Mouse (Mus musculus) megakaryocyte, adult 5-6 weeks (primary cell): Measurements from ENCODE around the gene Whrn. TPM values are rescaled to one million over a fixed set of nuclear protein-coding genes. Genes with fewer than 3 reads are reported as not detected.

Experiments
- ATAC-seq: 2 replicates; pipeline ENCODE4 v1.8.0; 2016; ENCODE audit warnings: mild to moderate bottlenecking, inconsistent platforms; ENCODE audit not compliant: poor library complexity, severe bottlenecking
- total RNA-seq, 2 experiments: library from RNA; stranded (forward) in 1 of 2; stranded (reverse) in 1 of 2; fragments of 153-499, 151-499 nt in 1 of 2; fragments of 221-1000, 200-1000 nt in 1 of 2; gene quantifications; 2 replicates each; pipeline versions ENCODE4 v1.2.3 to v1.2.4; 2015 to 2017

Gene Whrn
- total RNA-seq, 2 experiments from 2014 or later, result 0.07 to 0.45 TPM

- no peak for ATAC-seq
These were observed 110.5 kb downstream of the Whrn start for GRCm38 (mm10) chr4:63385253-63385652.

GRCm38 (mm10) chr4:63384262-63384661 lies 111.5 kb downstream of the Whrn start:
- no peak for ATAC-seq

GRCm38 (mm10) chr4:63383474-63383873 lies 112.3 kb downstream of the Whrn start:
- ATAC-seq, result no peak

GRCm38 (mm10) chr4:63382676-63383369 lies 113.0 kb downstream of the Whrn start:
- ATAC-seq, result no peak

- no peak for ATAC-seq
These were observed 118.3 kb downstream of the Whrn start for GRCm38 (mm10) chr4:63377483-63377882.

- no peak for ATAC-seq
These were observed 120.4 kb downstream of the Whrn start for GRCm38 (mm10) chr4:63375367-63375766.

- peak; percentile 74 for ATAC-seq
These were observed 121.5 kb downstream of the Whrn start for GRCm38 (mm10) chr4:63374331-63374730.

- no peak for ATAC-seq
These were observed 122.4 kb downstream of the Whrn start for GRCm38 (mm10) chr4:63373404-63373803.

- ATAC-seq, result peak; percentile 51
These were observed 123.9 kb downstream of the Whrn start for GRCm38 (mm10) chr4:63371890-63372289.

- no peak for ATAC-seq
These were observed 124.9 kb downstream of the Whrn start for GRCm38 (mm10) chr4:63370897-63371296.

GRCm38 (mm10) chr4:63368577-63368976 lies 127.2 kb downstream of the Whrn start:
- peak; percentile 80 for ATAC-seq

Other genes starting within 250 kb of the Whrn start
- 18.3 and 25.9 TPM in 2 replicates for gene Orm1, start 151.4 kb downstream of the Whrn start, total RNA-seq (2015)
- 28.3 and 30.2 TPM in 2 replicates for gene Orm1, start 151.4 kb downstream of the Whrn start, total RNA-seq (2017)
- not detected in 2 replicates for gene Orm3, start 139.8 kb downstream of the Whrn start, total RNA-seq (2015)
- not detected in 2 replicates for gene Orm3, start 139.8 kb downstream of the Whrn start, total RNA-seq (2017)
- gene Orm2, start 133.5 kb downstream of the Whrn start, total RNA-seq (2015), result not detected in 2 replicates
- gene Orm2, start 133.5 kb downstream of the Whrn start, total RNA-seq (2017), result not detected in 2 replicates
- 84.6 and 91.2 TPM in 2 replicates for gene Akna, start 92.6 kb downstream of the Whrn start, total RNA-seq (2015)
- 43.5 and 56.7 TPM in 2 replicates for gene Akna, start 92.6 kb downstream of the Whrn start, total RNA-seq (2017)
- gene Atp6v1g1, start 48.8 kb upstream of the Whrn start, total RNA-seq (2015), result 197 and 229 TPM in 2 replicates
- 111 and 159 TPM in 2 replicates for gene Atp6v1g1, start 48.8 kb upstream of the Whrn start, total RNA-seq (2017)
- gene Tmem268, start 62.8 kb upstream of the Whrn start, total RNA-seq (2015), result 22.4 and 24.3 TPM in 2 replicates
- 43.5 and 58.0 TPM in 2 replicates for gene Tmem268, start 62.8 kb upstream of the Whrn start, total RNA-seq (2017)
- gene Gm11213, start 109.3 kb upstream of the Whrn start, total RNA-seq (2015), result not detected in 2 replicates
- gene Gm11213, start 109.3 kb upstream of the Whrn start, total RNA-seq (2017), result not detected in 2 replicates
- not detected in 2 replicates for gene Tex48, start 126.4 kb upstream of the Whrn start, total RNA-seq (2015)
- gene Tex48, start 126.4 kb upstream of the Whrn start, total RNA-seq (2017), result not detected in 2 replicates
- not detected in 2 replicates for gene Gm11214, start 167.4 kb upstream of the Whrn start, total RNA-seq (2015)
- not detected in 2 replicates for gene Gm11214, start 167.4 kb upstream of the Whrn start, total RNA-seq (2017)
- 0.13 TPM in 1 of 2 replicates, not detected in the other for gene Tnfsf15, start 249.1 kb upstream of the Whrn start, total RNA-seq (2015)
- 0.12 TPM in 1 of 2 replicates, not detected in the other for gene Tnfsf15, start 249.1 kb upstream of the Whrn start, total RNA-seq (2017)